Mouse (Mus musculus): Measurements from ENCODE around the gene Gm21293. TPM values are rescaled to one million over a fixed set of nuclear protein-coding genes. Genes with fewer than 3 reads are reported as not detected.
"Not testable (repeated sequence)": the region's sequence is repeated elsewhere in the genome, so short reads cannot be mapped to it uniquely, and the experiment has no call there.

The Gm21293 gene
- 0.13 TPM for polyA plus RNA-seq (2012; fragmentation: generic; extraction: Trizol)
- long read RNA-seq, experiment 1, result 0 reads
- long read RNA-seq, experiment 2, result 0 reads

DNA sequence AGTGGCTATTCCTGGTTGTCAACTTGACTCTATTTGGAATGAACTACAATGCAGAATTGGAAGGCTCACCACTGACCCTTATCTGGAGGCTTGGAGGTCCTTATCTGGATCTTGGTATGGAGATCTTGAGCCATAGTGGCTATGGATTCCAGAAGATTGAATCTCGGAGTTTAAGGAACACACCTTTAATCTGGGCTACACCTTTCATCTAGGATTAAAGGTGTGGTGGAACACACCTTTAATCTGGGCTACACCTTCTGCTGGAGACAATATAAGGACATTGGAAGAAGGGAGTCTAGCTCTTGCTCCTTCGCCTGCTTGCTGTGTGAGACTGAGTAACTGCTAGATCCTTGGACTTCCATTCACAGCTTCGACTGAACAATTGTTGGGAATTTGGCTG, at the start of gene Gm21293:
Gm21293 (plus strand) TSS at position 301 of the 400 bp plus-strand sequence.
- H3K27me3 ChIP-seq (ENCODE audit: control insufficient read depth, insufficient read depth, insufficient read length); H3K36me3 ChIP-seq (ENCODE audit: control insufficient read depth, insufficient read depth); H3K79me2 ChIP-seq (ENCODE audit: control insufficient read depth, insufficient read depth); H3ac ChIP-seq (ENCODE audit: control insufficient read depth, insufficient read length, low read depth); H3K4me3 ChIP-seq (ENCODE audit: insufficient read depth, poor library complexity, severe bottlenecking); H3K79me3 ChIP-seq (ENCODE audit: low read depth): not testable (repeated sequence)

DNA sequence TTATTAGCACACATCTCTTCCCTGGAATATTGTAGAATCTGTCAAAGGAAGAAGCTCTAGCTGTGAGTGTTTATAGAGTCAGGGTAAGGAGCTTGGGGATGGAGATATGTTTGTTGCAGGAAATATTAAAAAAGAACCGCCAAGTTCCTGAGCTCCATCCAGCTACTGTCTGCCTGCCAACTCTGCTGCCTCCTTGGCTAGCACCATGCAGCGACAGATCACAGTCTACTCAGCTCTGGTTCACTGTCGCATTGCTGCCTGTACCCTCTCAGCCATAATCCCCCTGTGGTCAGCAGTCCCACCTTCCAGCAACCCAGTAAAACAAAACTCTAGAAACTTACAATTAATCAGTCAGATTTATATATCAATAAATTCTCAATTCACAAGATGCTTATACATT, 32.7 kb upstream of the Gm21293 start:
- H3K4me3 ChIP-seq (ENCODE audit: insufficient read depth, poor library complexity, severe bottlenecking), result no peak overlapping the region
- no peaks in the 10 kb centered on the region for H3K79me2 ChIP-seq (ENCODE audit: control insufficient read depth, insufficient read depth)
- no peaks in the 10 kb centered on the region for H3K79me3 ChIP-seq (ENCODE audit: low read depth)
- no peaks in the 10 kb centered on the region for H3K36me3 ChIP-seq (ENCODE audit: control insufficient read depth, insufficient read depth)
- TF ChIP-seq MYOD1 (IDR thresholded peaks at IDR 0.05; ENCODE audit: control insufficient read depth, insufficient read length, low read depth) (no peak), MAX (IDR thresholded peaks at IDR 0.05) (no peak), CEBPB (IDR thresholded peaks at IDR 0.05; ENCODE audit: low read depth) (no peak), CTCF (IDR thresholded peaks at IDR 0.05; ENCODE audit: control insufficient read depth, insufficient read depth, insufficient read length) (no peak), FOSL1 (IDR thresholded peaks at IDR 0.05; ENCODE audit: insufficient read depth, low read length, poor library complexity, severe bottlenecking) (no peak), USF1 (IDR thresholded peaks at IDR 0.05; ENCODE audit: low read depth) (no peak), MYOG (IDR thresholded peaks at IDR 0.05; ENCODE audit: control insufficient read depth, extremely low read depth, insufficient read length) (no peak)
- H3K27me3 ChIP-seq (ENCODE audit: control insufficient read depth, insufficient read depth, insufficient read length), result no peaks in the 10 kb centered on the region
- no peak overlapping the region for H3ac ChIP-seq (ENCODE audit: control insufficient read depth, insufficient read length, low read depth)

GRCm38 (mm10) chr10:104118312-104118711, 24.5 kb upstream of the Gm21293 start:
- Histone ChIP-seq H3ac (ENCODE audit: control insufficient read depth, insufficient read length, low read depth) (no peak overlapping the region), H3K4me3 (ENCODE audit: insufficient read depth, poor library complexity, severe bottlenecking) (no peak overlapping the region), H3K79me2 (ENCODE audit: control insufficient read depth, insufficient read depth) (no peaks in the 10 kb centered on the region), H3K27me3 (ENCODE audit: control insufficient read depth, insufficient read depth, insufficient read length) (no peaks in the 10 kb centered on the region), H3K36me3 (ENCODE audit: control insufficient read depth, insufficient read depth) (no peaks in the 10 kb centered on the region), H3K79me3 (ENCODE audit: low read depth) (no peaks in the 10 kb centered on the region)
- TF ChIP-seq CEBPB (IDR thresholded peaks at IDR 0.05; ENCODE audit: low read depth), result no peak
- no peak for TF ChIP-seq FOSL1 (IDR thresholded peaks at IDR 0.05; ENCODE audit: insufficient read depth, low read length, poor library complexity, severe bottlenecking)
- no peak for TF ChIP-seq CTCF (IDR thresholded peaks at IDR 0.05; ENCODE audit: control insufficient read depth, insufficient read depth, insufficient read length)
- TF ChIP-seq MYOD1 (IDR thresholded peaks at IDR 0.05; ENCODE audit: control insufficient read depth, insufficient read length, low read depth), result no peak

DNA sequence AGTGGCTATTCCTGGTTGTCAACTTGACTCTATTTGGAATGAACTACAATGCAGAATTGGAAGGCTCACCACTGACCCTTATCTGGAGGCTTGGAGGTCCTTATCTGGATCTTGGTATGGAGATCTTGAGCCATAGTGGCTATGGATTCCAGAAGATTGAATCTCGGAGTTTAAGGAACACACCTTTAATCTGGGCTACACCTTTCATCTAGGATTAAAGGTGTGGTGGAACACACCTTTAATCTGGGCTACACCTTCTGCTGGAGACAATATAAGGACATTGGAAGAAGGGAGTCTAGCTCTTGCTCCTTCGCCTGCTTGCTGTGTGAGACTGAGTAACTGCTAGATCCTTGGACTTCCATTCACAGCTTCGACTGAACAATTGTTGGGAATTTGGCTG, 8.4 kb downstream of the Gm21293 start, which contains the start of gene Gm6763:
Gm6763 (plus strand) TSS at position 301 of the 400 bp plus-strand sequence.
- H3K79me3 ChIP-seq (ENCODE audit: low read depth); H3K27me3 ChIP-seq (ENCODE audit: control insufficient read depth, insufficient read depth, insufficient read length); H3K79me2 ChIP-seq (ENCODE audit: control insufficient read depth, insufficient read depth); H3ac ChIP-seq (ENCODE audit: control insufficient read depth, insufficient read length, low read depth); H3K36me3 ChIP-seq (ENCODE audit: control insufficient read depth, insufficient read depth); H3K4me3 ChIP-seq (ENCODE audit: insufficient read depth, poor library complexity, severe bottlenecking): not testable (repeated sequence)

DNA sequence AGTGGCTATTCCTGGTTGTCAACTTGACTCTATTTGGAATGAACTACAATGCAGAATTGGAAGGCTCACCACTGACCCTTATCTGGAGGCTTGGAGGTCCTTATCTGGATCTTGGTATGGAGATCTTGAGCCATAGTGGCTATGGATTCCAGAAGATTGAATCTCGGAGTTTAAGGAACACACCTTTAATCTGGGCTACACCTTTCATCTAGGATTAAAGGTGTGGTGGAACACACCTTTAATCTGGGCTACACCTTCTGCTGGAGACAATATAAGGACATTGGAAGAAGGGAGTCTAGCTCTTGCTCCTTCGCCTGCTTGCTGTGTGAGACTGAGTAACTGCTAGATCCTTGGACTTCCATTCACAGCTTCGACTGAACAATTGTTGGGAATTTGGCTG, 16.9 kb downstream of the Gm21293 start, which contains the start of gene Gm8764:
Gm8764 (plus strand) TSS at position 301 of the 400 bp plus-strand sequence.
- not testable (repeated sequence) for H3K79me3 ChIP-seq (ENCODE audit: low read depth); H3K36me3 ChIP-seq (ENCODE audit: control insufficient read depth, insufficient read depth); H3K4me3 ChIP-seq (ENCODE audit: insufficient read depth, poor library complexity, severe bottlenecking); H3ac ChIP-seq (ENCODE audit: control insufficient read depth, insufficient read length, low read depth); H3K27me3 ChIP-seq (ENCODE audit: control insufficient read depth, insufficient read depth, insufficient read length); H3K79me2 ChIP-seq (ENCODE audit: control insufficient read depth, insufficient read depth)

DNA sequence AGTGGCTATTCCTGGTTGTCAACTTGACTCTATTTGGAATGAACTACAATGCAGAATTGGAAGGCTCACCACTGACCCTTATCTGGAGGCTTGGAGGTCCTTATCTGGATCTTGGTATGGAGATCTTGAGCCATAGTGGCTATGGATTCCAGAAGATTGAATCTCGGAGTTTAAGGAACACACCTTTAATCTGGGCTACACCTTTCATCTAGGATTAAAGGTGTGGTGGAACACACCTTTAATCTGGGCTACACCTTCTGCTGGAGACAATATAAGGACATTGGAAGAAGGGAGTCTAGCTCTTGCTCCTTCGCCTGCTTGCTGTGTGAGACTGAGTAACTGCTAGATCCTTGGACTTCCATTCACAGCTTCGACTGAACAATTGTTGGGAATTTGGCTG, 25.4 kb downstream of the Gm21293 start, which contains the start of gene Gm21304:
Gm21304 (plus strand) TSS at position 301 of the 400 bp plus-strand sequence.
- H3K79me3 ChIP-seq (ENCODE audit: low read depth); H3K79me2 ChIP-seq (ENCODE audit: control insufficient read depth, insufficient read depth); H3K27me3 ChIP-seq (ENCODE audit: control insufficient read depth, insufficient read depth, insufficient read length); H3K4me3 ChIP-seq (ENCODE audit: insufficient read depth, poor library complexity, severe bottlenecking); H3K36me3 ChIP-seq (ENCODE audit: control insufficient read depth, insufficient read depth); H3ac ChIP-seq (ENCODE audit: control insufficient read depth, insufficient read length, low read depth): not testable (repeated sequence)

- H3K4me3 ChIP-seq (ENCODE audit: insufficient read depth, poor library complexity, severe bottlenecking); H3K36me3 ChIP-seq (ENCODE audit: control insufficient read depth, insufficient read depth); H3K79me3 ChIP-seq (ENCODE audit: low read depth); H3K27me3 ChIP-seq (ENCODE audit: control insufficient read depth, insufficient read depth, insufficient read length); H3ac ChIP-seq (ENCODE audit: control insufficient read depth, insufficient read length, low read depth); H3K79me2 ChIP-seq (ENCODE audit: control insufficient read depth, insufficient read depth): not testable (repeated sequence)
Observed at GRCm38 (mm10) chr10:104176724-104177123, 33.9 kb downstream of the Gm21293 start, which contains the start of gene Gm21312. Gm21312 (plus strand) TSS chr10:104177024.

DNA sequence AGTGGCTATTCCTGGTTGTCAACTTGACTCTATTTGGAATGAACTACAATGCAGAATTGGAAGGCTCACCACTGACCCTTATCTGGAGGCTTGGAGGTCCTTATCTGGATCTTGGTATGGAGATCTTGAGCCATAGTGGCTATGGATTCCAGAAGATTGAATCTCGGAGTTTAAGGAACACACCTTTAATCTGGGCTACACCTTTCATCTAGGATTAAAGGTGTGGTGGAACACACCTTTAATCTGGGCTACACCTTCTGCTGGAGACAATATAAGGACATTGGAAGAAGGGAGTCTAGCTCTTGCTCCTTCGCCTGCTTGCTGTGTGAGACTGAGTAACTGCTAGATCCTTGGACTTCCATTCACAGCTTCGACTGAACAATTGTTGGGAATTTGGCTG, 42.4 kb downstream of the Gm21293 start, which contains the start of gene Gm20765:
Gm20765 (plus strand) TSS at position 301 of the 400 bp plus-strand sequence.
- not testable (repeated sequence) for H3K27me3 ChIP-seq (ENCODE audit: control insufficient read depth, insufficient read depth, insufficient read length); H3K4me3 ChIP-seq (ENCODE audit: insufficient read depth, poor library complexity, severe bottlenecking); H3K79me3 ChIP-seq (ENCODE audit: low read depth); H3ac ChIP-seq (ENCODE audit: control insufficient read depth, insufficient read length, low read depth); H3K36me3 ChIP-seq (ENCODE audit: control insufficient read depth, insufficient read depth); H3K79me2 ChIP-seq (ENCODE audit: control insufficient read depth, insufficient read depth)

DNA sequence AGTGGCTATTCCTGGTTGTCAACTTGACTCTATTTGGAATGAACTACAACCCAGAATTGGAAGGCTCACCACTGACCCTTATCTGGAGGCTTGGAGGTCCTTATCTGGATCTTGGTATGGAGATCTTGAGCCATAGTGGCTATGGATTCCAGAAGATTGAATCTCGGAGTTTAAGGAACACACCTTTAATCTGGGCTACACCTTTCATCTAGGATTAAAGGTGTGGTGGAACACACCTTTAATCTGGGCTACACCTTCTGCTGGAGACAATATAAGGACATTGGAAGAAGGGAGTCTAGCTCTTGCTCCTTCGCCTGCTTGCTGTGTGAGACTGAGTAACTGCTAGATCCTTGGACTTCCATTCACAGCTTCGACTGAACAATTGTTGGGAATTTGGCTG, 51.0 kb downstream of the Gm21293 start, which contains the start of gene Gm4340:
Gm4340 (plus strand) TSS at position 301 of the 400 bp plus-strand sequence.
- not testable (repeated sequence) for H3K4me3 ChIP-seq (ENCODE audit: insufficient read depth, poor library complexity, severe bottlenecking); H3K79me2 ChIP-seq (ENCODE audit: control insufficient read depth, insufficient read depth); H3K27me3 ChIP-seq (ENCODE audit: control insufficient read depth, insufficient read depth, insufficient read length); H3ac ChIP-seq (ENCODE audit: control insufficient read depth, insufficient read length, low read depth); H3K36me3 ChIP-seq (ENCODE audit: control insufficient read depth, insufficient read depth); H3K79me3 ChIP-seq (ENCODE audit: low read depth)
